Mouse (Mus musculus): ENCODE measurements around the gene Nfkbil1.

DNA sequence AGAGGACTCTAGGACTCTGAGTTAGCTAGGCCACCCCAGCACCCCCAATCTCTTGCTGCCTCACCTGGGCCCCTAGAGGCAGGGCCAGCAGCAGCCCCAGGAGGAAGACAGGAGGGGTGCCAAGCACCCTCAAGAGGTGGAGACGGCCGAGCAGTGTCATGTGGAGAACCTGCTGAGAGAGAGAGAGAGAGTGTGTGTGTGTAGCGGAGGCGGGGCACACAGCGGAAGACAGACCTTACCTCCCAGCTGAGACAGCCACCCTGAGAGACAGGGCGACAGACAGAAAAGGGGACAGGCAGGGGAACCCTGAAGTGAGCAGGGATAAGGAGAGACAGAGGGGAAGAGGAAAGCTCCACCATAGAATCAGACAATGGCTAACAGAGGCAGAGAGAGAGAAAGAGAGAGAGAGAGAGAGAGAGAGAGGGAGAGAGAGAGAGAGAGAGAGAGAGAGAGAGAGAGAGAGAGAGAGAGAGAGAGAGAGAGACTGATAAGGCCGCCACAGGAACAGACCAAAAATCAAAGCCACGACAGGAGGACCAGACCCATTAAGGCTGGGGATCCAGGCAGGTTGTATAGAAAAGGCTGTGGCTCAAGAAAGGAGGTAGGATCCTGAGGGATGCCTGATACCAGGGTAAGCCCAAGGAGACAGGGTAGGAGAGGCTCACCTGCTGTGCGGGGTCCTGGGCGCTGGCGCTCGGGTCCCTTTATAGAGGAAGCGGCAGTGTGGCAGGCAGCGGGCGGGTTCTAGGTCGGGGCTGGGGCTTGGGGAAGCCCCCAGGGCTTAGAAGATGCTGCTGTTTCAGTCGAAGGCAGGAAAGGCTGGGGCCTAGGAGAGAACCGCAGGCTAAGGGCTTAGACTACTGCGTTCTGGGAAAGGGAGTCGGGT, 30.9 kb downstream of the Nfkbil1 start, which contains the start of gene Lta:
- TF ChIP-seq CTCF (IDR thresholded peaks at IDR 0.05; ENCODE audit: low read depth, low read length) (no peak), POLR2A (IDR thresholded peaks at IDR 0.05; ENCODE audit: insufficient read depth, low read length) (no peak)
